Comparison of ENCODE assay signal across 9 mouse cellular contexts in genomic region chr7:16990006-16990744, GRCm38 (mm10). TPM values are rescaled to one million over a fixed set of nuclear protein-coding genes. Genes with fewer than 3 reads are reported as not detected.
A peak's percentile ranks its signal among the peaks of the same experiment; 100 is the strongest.
DNase-seq lines count a peak whose midpoint lies in the region; ATAC-seq and TF ChIP-seq lines count a peak whose summit lies in the region.
"Had no signal": no experiment of that assay in that cellular context is flagged by ENCODE, and none has a peak within 500 bp of the region (broad histone marks: within the 10 kb centered on the region; RNA-seq: fewer than 3 reads in every experiment).

No protein-coding gene starts in this region.

- H3K9me3 ChIP-seq in embryonic facial prominence, embryonic 11.5 days (replicated peaks; ENCODE audit: control insufficient read depth, low read length), result no peaks in the 10 kb centered on the region; the same call in 1 of the 2 replicates
- no peaks in the 10 kb centered on the region for H3K9me3 ChIP-seq in intestine, embryonic 14.5 days (ENCODE audit: control insufficient read depth, low read length)
- H3K9me3 ChIP-seq in midbrain, embryonic 16.5 days (replicated peaks; ENCODE audit: control insufficient read depth, low read length, poor library complexity, severe bottlenecking), result no peaks in the 10 kb centered on the region

- H3K4me3 ChIP-seq in layer of hippocampus, adult 2 months, result no peak overlapping the region
- no peak overlapping the region for H3K4me3 ChIP-seq in embryonic facial prominence, embryonic 11.5 days (ENCODE audit: low read depth, low read length)
- no peak overlapping the region for H3K4me3 ChIP-seq in intestine, embryonic 14.5 days (ENCODE audit: low read depth, low read length)
- no peak overlapping the region for H3K4me3 ChIP-seq in midbrain, embryonic 16.5 days (ENCODE audit: low read depth, low read length)
- H3K4me3 ChIP-seq: myocyte had no signal

- no peak overlapping the region for H3K9ac ChIP-seq in embryonic facial prominence, embryonic 11.5 days (replicated peaks; ENCODE audit: low read length)
- no peak overlapping the region for H3K9ac ChIP-seq in intestine, embryonic 14.5 days (ENCODE audit: low read length)
- no peak overlapping the region for H3K9ac ChIP-seq in midbrain, embryonic 16.5 days (ENCODE audit: low read depth, low read length)

- H3K27me3 ChIP-seq in embryonic facial prominence, embryonic 11.5 days (ENCODE audit: control insufficient read depth, insufficient read depth, low read length), result no peaks in the 10 kb centered on the region
- no peaks in the 10 kb centered on the region for H3K27me3 ChIP-seq in intestine, embryonic 14.5 days (replicated peaks; ENCODE audit: control insufficient read depth, insufficient read depth, low read length)
- H3K27me3 ChIP-seq in midbrain, embryonic 16.5 days (ENCODE audit: control insufficient read depth, insufficient read depth, low read depth, low read length), result no peaks in the 10 kb centered on the region

- H3K27ac ChIP-seq in layer of hippocampus, adult 2 months, result peak overlapping the region; percentile 46; the same call in 1 of the 2 replicates
- peak overlapping the region; percentile 38; the same call in 1 of the 2 replicates for H3K27ac ChIP-seq in embryonic facial prominence, embryonic 11.5 days (replicated peaks; ENCODE audit: low read depth, low read length)
- H3K27ac ChIP-seq in intestine, embryonic 14.5 days (ENCODE audit: low read depth), result peak overlapping the region; percentile 97
- H3K27ac ChIP-seq in midbrain, embryonic 16.5 days (ENCODE audit: low read length), result peak overlapping the region; percentile 63

- no peak for ATAC-seq in embryonic facial prominence, embryonic 11.5 days (replicated peaks; ENCODE audit: insufficient number of reproducible peaks, low FRiP score, low TSS enrichment, low read depth)
- no peak for ATAC-seq in intestine, embryonic 14.5 days (replicated peaks; ENCODE audit: low FRiP score, low TSS enrichment, low read depth)
- ATAC-seq in midbrain, embryonic 16.5 days, result no peak

- DNase-seq in layer of hippocampus, adult 2 months (ENCODE audit: low spot score in 2 of 2), result no peak
- no peak for DNase-seq in layer of hippocampus, postnatal 14 days (ENCODE audit: low spot score in 2 of 2)
- peak; percentile 48 for DNase-seq in embryonic facial prominence, embryonic 11.5 days (ENCODE audit: low spot score)
- no peak for DNase-seq in intestine, embryonic 14.5 days (ENCODE audit: low spot score)
- DNase-seq in layer of hippocampus, postnatal 36 days, result no peak
- no peak for DNase-seq in right cerebral cortex, adult 18-20 months
- DNase-seq in cerebellum, adult 11-12 months, result no peak

- H3K36me3 ChIP-seq in embryonic facial prominence, embryonic 11.5 days (replicated peaks; ENCODE audit: control insufficient read depth, insufficient read depth, low read depth, low read length), result no peaks in the 10 kb centered on the region
- no peaks in the 10 kb centered on the region for H3K36me3 ChIP-seq in intestine, embryonic 14.5 days (ENCODE audit: control insufficient read depth, insufficient read depth, low read length)
- no peaks in the 10 kb centered on the region for H3K36me3 ChIP-seq in midbrain, embryonic 16.5 days (ENCODE audit: control insufficient read depth, insufficient read depth, low read length)

- peaks cover 3% of the 10 kb centered on the region for H3K4me1 ChIP-seq in embryonic facial prominence, embryonic 11.5 days (ENCODE audit: control insufficient read depth, insufficient read depth, low read length)
- H3K4me1 ChIP-seq in intestine, embryonic 14.5 days (replicated peaks; ENCODE audit: control insufficient read depth, insufficient read depth, low read length), result peaks cover 46% of the 10 kb centered on the region
- peaks cover 42% of the 10 kb centered on the region for H3K4me1 ChIP-seq in midbrain, embryonic 16.5 days (ENCODE audit: control insufficient read depth, insufficient read depth, low read length)

- no peak for TF ChIP-seq CTCF in layer of hippocampus, adult 2 months (conservative IDR thresholded peaks at IDR 0.05)

- WGBS in embryonic facial prominence, embryonic 11.5 days, result 31% methylated on average over 15 of the region's 15 CpGs
- 25% methylated on average over 15 of the region's 15 CpGs for WGBS in intestine, embryonic 14.5 days
- 20% methylated on average over 15 of the region's 15 CpGs for WGBS in midbrain, embryonic 16.5 days

- H3K4me2 ChIP-seq in embryonic facial prominence, embryonic 11.5 days (ENCODE audit: low read depth, low read length), result no peak overlapping the region
- peak overlapping the region; percentile 6 for H3K4me2 ChIP-seq in intestine, embryonic 14.5 days (ENCODE audit: low read length)
- H3K4me2 ChIP-seq in midbrain, embryonic 16.5 days (ENCODE audit: low read length), result no peak overlapping the region

RNA-seq across cellular contexts. Expression of gene Ccdc8, which starts 2.3 kb away (rescaled TPM):
- 1 to 10 TPM; 1.8 to 2.2 TPM for total RNA-seq in layer of hippocampus, adult 2 months (2021)
- total RNA-seq in layer of hippocampus, postnatal 14 days (2021), result 1 to 10 TPM; 3.0 to 3.1 TPM
- polyA plus RNA-seq in embryonic facial prominence, embryonic 11.5 days (2014; fragmentation: Nextera tagmentation; extraction: Ambion mirVana), result 15.9 and 17.1 TPM in 2 replicates
- 24.1 and 26.0 TPM in 2 replicates for polyA plus RNA-seq in intestine, embryonic 14.5 days (2014; fragmentation: Nextera tagmentation; extraction: Ambion mirVana)
- polyA plus RNA-seq in midbrain, embryonic 16.5 days (2015; fragmentation: Nextera tagmentation; extraction: Ambion mirVana), result 6.4 and 6.9 TPM in 2 replicates
- total RNA-seq in layer of hippocampus, postnatal 36 days (2021), result 1 to 10 TPM; 2.2 to 2.8 TPM

RNA-seq across cellular contexts. Expression of gene Gm42372, which starts 7.3 kb away (rescaled TPM):
- total RNA-seq in layer of hippocampus, adult 2 months (2021), result 10 to 100 TPM; 52.3 to 55.5 TPM
- total RNA-seq in layer of hippocampus, postnatal 14 days (2021), result 10 to 100 TPM; 46.2 to 49.3 TPM
- polyA plus RNA-seq in embryonic facial prominence, embryonic 11.5 days (2014; fragmentation: Nextera tagmentation; extraction: Ambion mirVana), result 0.52 and 0.63 TPM in 2 replicates
- 0.51 and 0.62 TPM in 2 replicates for polyA plus RNA-seq in intestine, embryonic 14.5 days (2014; fragmentation: Nextera tagmentation; extraction: Ambion mirVana)
- polyA plus RNA-seq in midbrain, embryonic 16.5 days (2015; fragmentation: Nextera tagmentation; extraction: Ambion mirVana), result 7.2 and 7.3 TPM in 2 replicates
- total RNA-seq in layer of hippocampus, postnatal 36 days (2021), result 10 to 100 TPM; 55.2 to 56.6 TPM
- polyA plus RNA-seq: myocyte had no signal

RNA-seq across cellular contexts. Expression of gene Pnmal1, which starts 30.7 kb away (rescaled TPM):
- 100 to 1,000 TPM; 103 to 121 TPM for total RNA-seq in layer of hippocampus, adult 2 months (2021)
- 10 to 100 TPM; 72.5 to 74.5 TPM for total RNA-seq in layer of hippocampus, postnatal 14 days (2021)
- 5.3 and 6.6 TPM in 2 replicates for polyA plus RNA-seq in embryonic facial prominence, embryonic 11.5 days (2014; fragmentation: Nextera tagmentation; extraction: Ambion mirVana)
- polyA plus RNA-seq in intestine, embryonic 14.5 days (2014; fragmentation: Nextera tagmentation; extraction: Ambion mirVana), result 3.7 and 4.1 TPM in 2 replicates
- polyA plus RNA-seq in midbrain, embryonic 16.5 days (2015; fragmentation: Nextera tagmentation; extraction: Ambion mirVana), result 83.1 and 89.5 TPM in 2 replicates
- total RNA-seq in layer of hippocampus, postnatal 36 days (2021), result 100 to 1,000 TPM; 119 to 124 TPM

RNA-seq across cellular contexts. Expression of gene Ppp5c, which starts 37.5 kb away (rescaled TPM):
- total RNA-seq in layer of hippocampus, adult 2 months (2021), result 100 to 1,000 TPM; 148 to 155 TPM
- total RNA-seq in layer of hippocampus, postnatal 14 days (2021), result 100 to 1,000 TPM; 149 to 163 TPM
- polyA plus RNA-seq in embryonic facial prominence, embryonic 11.5 days (2014; fragmentation: Nextera tagmentation; extraction: Ambion mirVana), result 100 and 102 TPM in 2 replicates
- polyA plus RNA-seq in intestine, embryonic 14.5 days (2014; fragmentation: Nextera tagmentation; extraction: Ambion mirVana), result 101 and 103 TPM in 2 replicates
- 118 and 127 TPM in 2 replicates for polyA plus RNA-seq in midbrain, embryonic 16.5 days (2015; fragmentation: Nextera tagmentation; extraction: Ambion mirVana)
- total RNA-seq in layer of hippocampus, postnatal 36 days (2021), result 100 to 1,000 TPM; 147 to 149 TPM

RNA-seq across cellular contexts. Expression of gene Pnmal2, which starts 45.7 kb away (rescaled TPM):
- total RNA-seq in layer of hippocampus, adult 2 months (2021), result 100 to 1,000 TPM; 348 to 373 TPM
- total RNA-seq in layer of hippocampus, postnatal 14 days (2021), result 100 to 1,000 TPM; 240 to 246 TPM
- 3.7 and 4.2 TPM in 2 replicates for polyA plus RNA-seq in embryonic facial prominence, embryonic 11.5 days (2014; fragmentation: Nextera tagmentation; extraction: Ambion mirVana)
- polyA plus RNA-seq in intestine, embryonic 14.5 days (2014; fragmentation: Nextera tagmentation; extraction: Ambion mirVana), result 4.1 and 5.3 TPM in 2 replicates
- polyA plus RNA-seq in midbrain, embryonic 16.5 days (2015; fragmentation: Nextera tagmentation; extraction: Ambion mirVana), result 186 and 206 TPM in 2 replicates
- 100 to 1,000 TPM; 345 to 361 TPM for total RNA-seq in layer of hippocampus, postnatal 36 days (2021)

Comparison
In these comparisons a context has a peak if more than half of its experiments do, and no peak if none do; other contexts are left out.
1. H3K27ac ChIP-seq: peak in every context shown above with its lines; median percentile 97 in intestine, embryonic 14.5 days; 63 in midbrain, embryonic 16.5 days; 46 in layer of hippocampus, adult 2 months; 38 in embryonic facial prominence, embryonic 11.5 days.